Mouse (Mus musculus) embryonic fibroblast, embryonic 13.5 days (primary cell): ENCODE measurements around the gene Dennd1a.

Source experiments
- CTCF ChIP-seq: IDR thresholded peaks from 2 replicates; pipeline ENCODE4 v1.5.1; 2011; ENCODE audit warnings: mild to moderate bottlenecking, control low read depth, low read length, moderate library complexity, borderline replicate concordance; ENCODE audit not compliant: insufficient read depth
- POLR2A ChIP-seq: IDR thresholded peaks from 2 replicates; pipeline ENCODE4 v1.6.1; 2011; ENCODE audit warnings: low read depth, mild to moderate bottlenecking, control low read depth, low read length, moderate library complexity

DNA sequence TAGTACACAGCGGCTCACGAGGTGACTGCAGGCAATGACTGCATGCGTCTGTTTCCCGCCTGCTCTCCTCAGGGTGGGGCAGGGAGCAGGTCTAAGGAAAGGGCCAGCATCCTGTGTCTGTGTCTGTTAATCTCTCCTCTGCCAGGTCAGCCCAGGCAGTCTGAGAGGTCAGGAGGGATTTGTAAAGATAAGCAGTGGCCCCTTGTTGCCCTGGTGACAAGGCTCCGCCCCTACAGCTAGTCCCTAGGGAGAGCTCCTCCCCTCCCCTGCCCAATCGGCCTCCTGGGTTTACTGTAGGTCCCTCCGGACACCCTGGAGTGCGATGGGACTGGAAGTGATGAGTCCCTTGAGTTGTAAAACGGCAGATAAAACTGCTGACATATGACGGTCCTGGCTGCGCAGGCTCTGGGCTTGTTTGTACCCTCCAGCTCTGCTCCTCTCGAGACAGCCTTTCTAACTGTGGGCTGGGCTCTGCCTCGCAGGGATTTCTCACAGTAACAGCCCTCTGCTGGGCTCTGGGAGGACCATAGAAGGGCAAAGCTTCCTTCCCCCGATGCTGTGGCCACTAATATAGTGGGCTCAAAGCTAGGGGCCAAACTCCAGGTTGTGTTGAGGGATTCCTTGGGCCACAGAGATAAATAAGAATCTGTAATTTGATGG is 506.8 kb downstream of the Dennd1a start:
- TF ChIP-seq POLR2A: no peak
- no peak for TF ChIP-seq CTCF
